Mouse (Mus musculus) CD4-positive helper T cell, adult 2 months (primary cell): ENCODE data around the gene Coch.
"Not testable (repeated sequence)": the region's sequence is repeated elsewhere in the genome, so short reads cannot be mapped to it uniquely, and the experiment has no call there.

ENCODE experiments used
- DNase-seq: peaks from one replicate; pipeline ENCODE4 v3.0.0-alpha.2; 2012; ENCODE audit warnings: low read depth, missing footprints, low spot score

The Coch gene

GRCm38 (mm10) chr12:51593229-51594029 lies at the start of gene Coch:
Coch (plus strand) TSS chr12:51593341.
- peak; percentile 8 for DNase-seq

GRCm38 (mm10) chr12:51543402-51543960 lies 49.7 kb upstream of the Coch start:
- DNase-seq, result peak; percentile 21

GRCm38 (mm10) chr12:51555041-51555440 lies 38.1 kb upstream of the Coch start:
- DNase-seq, result no peak

- DNase-seq, result no peak
Observed at GRCm38 (mm10) chr12:51561416-51561815, 31.7 kb upstream of the Coch start.

- DNase-seq, result peak; percentile 61
Observed at GRCm38 (mm10) chr12:51567225-51567624, 25.9 kb upstream of the Coch start.

- no peak for DNase-seq
Observed at GRCm38 (mm10) chr12:51569472-51569871, 23.7 kb upstream of the Coch start.

- no peak for DNase-seq
Observed at GRCm38 (mm10) chr12:51569944-51570343, 23.2 kb upstream of the Coch start.

- no peak for DNase-seq
Observed at GRCm38 (mm10) chr12:51572651-51573050, 20.5 kb upstream of the Coch start.

GRCm38 (mm10) chr12:51577816-51578215 lies 15.3 kb upstream of the Coch start:
- DNase-seq, result not testable (repeated sequence)

- DNase-seq, result no peak
Observed at GRCm38 (mm10) chr12:51589263-51589662, 3.9 kb upstream of the Coch start.

GRCm38 (mm10) chr12:51591921-51592320 lies 1.2 kb upstream of the Coch start:
- DNase-seq, result no peak

GRCm38 (mm10) chr12:51592888-51593228 lies 283 bp upstream of the Coch start:
- no peak for DNase-seq

- DNase-seq, result no peak
Observed at GRCm38 (mm10) chr12:51594030-51594470, 909 bp downstream of the Coch start.

GRCm38 (mm10) chr12:51603306-51603705 lies 10.2 kb downstream of the Coch start:
- DNase-seq, result no peak

GRCm38 (mm10) chr12:51606138-51606537 lies 13.0 kb downstream of the Coch start:
- no peak for DNase-seq

GRCm38 (mm10) chr12:51612361-51612760 lies 19.2 kb downstream of the Coch start:
- no peak for DNase-seq

- no peak for DNase-seq
Observed at GRCm38 (mm10) chr12:51620572-51620971, 27.4 kb downstream of the Coch start.

GRCm38 (mm10) chr12:51621161-51621560 lies 28.0 kb downstream of the Coch start:
- DNase-seq, result no peak

- peak; percentile 18 for DNase-seq
Observed at GRCm38 (mm10) chr12:51622670-51623365, 29.7 kb downstream of the Coch start.

- DNase-seq, result no peak
Observed at GRCm38 (mm10) chr12:51623366-51623694, 30.2 kb downstream of the Coch start.

- DNase-seq, result no peak
Observed at GRCm38 (mm10) chr12:51633481-51633880, 40.3 kb downstream of the Coch start.

GRCm38 (mm10) chr12:51636260-51636659 lies 43.1 kb downstream of the Coch start:
- DNase-seq, result no peak
